Comparison of ENCODE assay signal across 12 mouse cellular contexts in genomic region chr1:45767533-45767932, GRCm38 (mm10). TPM values are rescaled to one million over a fixed set of nuclear protein-coding genes. Genes with fewer than 3 reads are reported as not detected.
DNase-seq lines count a peak whose midpoint lies in the region; ATAC-seq and TF ChIP-seq lines count a peak whose summit lies in the region.
"Had no signal": no experiment of that assay in that cellular context is flagged by ENCODE, and none has a peak within 500 bp of the region (broad histone marks: within the 10 kb centered on the region; RNA-seq: fewer than 3 reads in every experiment).

No protein-coding gene starts in this region.

- no peaks in the 10 kb centered on the region for H3K4me1 ChIP-seq in liver, postnatal 0 days (ENCODE audit: insufficient read depth)
- H3K4me1 ChIP-seq: hindbrain, embryonic 13.5 days had no signal

- 64% methylated on average over 5 of the region's 5 CpGs for WGBS in liver, postnatal 0 days (ENCODE audit: insufficient replicate concordance)

- no peak for ATAC-seq in liver, postnatal 0 days

- TF ChIP-seq EP300 in liver, postnatal 0 days (IDR thresholded peaks at IDR 0.05; ENCODE audit: low read depth), result no peak

- DNase-seq in cerebellum, postnatal 10 days, result peak; percentile 24 to 31
- DNase-seq in cerebellum, postnatal 4 days (ENCODE audit: low spot score in 2 of 2), result no peak
- DNase-seq in right cerebral cortex, postnatal 10 days (ENCODE audit: low spot score in 2 of 2), result peak; percentile 37 to 41
- DNase-seq in right cerebral cortex, postnatal 25 days, result no peak
- peak; percentile 34 to 38 for DNase-seq in heart, postnatal 10 days
- DNase-seq in lung, postnatal 36 days, result peak; percentile 37
- no peak for DNase-seq in liver, postnatal 0 days
- DNase-seq in layer of hippocampus, adult 18-20 months (ENCODE audit: low spot score in 2 of 2), result no peak
- DNase-seq: B cell, adult 2 months; thymus, postnatal 14 days had no signal

- H3K27ac ChIP-seq in liver, postnatal 0 days (ENCODE audit: low read depth), result no peak overlapping the region
- H3K27ac ChIP-seq: hindbrain, embryonic 13.5 days; liver, embryonic 14.5 days had no signal

- H3K4me2 ChIP-seq in liver, postnatal 0 days (ENCODE audit: low read depth, low read length), result no peak overlapping the region
- H3K4me2 ChIP-seq: hindbrain, embryonic 13.5 days had no signal

- H3K9ac ChIP-seq in liver, postnatal 0 days (replicated peaks), result no peak overlapping the region
- H3K9ac ChIP-seq: hindbrain, embryonic 13.5 days; liver, embryonic 14.5 days had no signal

- no peak for TF ChIP-seq CTCF in liver, postnatal 0 days (IDR thresholded peaks at IDR 0.05; ENCODE audit: low read depth)

- H3K4me3 ChIP-seq in liver, postnatal 0 days (ENCODE audit: low read depth, low read length), result no peak overlapping the region
- H3K4me3 ChIP-seq: hindbrain, embryonic 13.5 days had no signal

- no peaks in the 10 kb centered on the region for H3K36me3 ChIP-seq in liver, postnatal 0 days (replicated peaks; ENCODE audit: insufficient read depth, low read length)
- H3K36me3 ChIP-seq: hindbrain, embryonic 13.5 days had no signal

- intact Hi-C loops in heart, postnatal 10 days (cut with DNase I), result loop anchor here (2.0 to 5.0 kb wide), 4 partner anchors 95 to 1020 kb away; no protein-coding TSS in a partner anchor

- H3K9me3 ChIP-seq in liver, postnatal 0 days (ENCODE audit: low read length), result no peaks in the 10 kb centered on the region
- H3K9me3 ChIP-seq: hindbrain, embryonic 13.5 days had no signal

- H3K27me3 ChIP-seq in liver, postnatal 0 days (ENCODE audit: insufficient read depth, low read length), result no peaks in the 10 kb centered on the region
- H3K27me3 ChIP-seq: hindbrain, embryonic 13.5 days had no signal

RNA-seq across cellular contexts. Expression of gene Wdr75, which starts 27.4 kb away (rescaled TPM):
- total RNA-seq in heart, postnatal 10 days (2021), result 10 to 100 TPM; 23.4 to 27.9 TPM
- polyA plus RNA-seq in liver, postnatal 0 days (2015; fragmentation: Nextera tagmentation; extraction: Ambion mirVana), result 18.5 and 22.3 TPM in 2 replicates
- 10 to 100 TPM; 29.7 to 38.2 TPM for total RNA-seq in layer of hippocampus, adult 18-20 months (2021)

Comparison
In these comparisons a context has a peak if more than half of its experiments do, and no peak if none do; other contexts are left out.
1. DNase-seq: peak in cerebellum, postnatal 10 days (2 of 2), right cerebral cortex, postnatal 10 days (2 of 2), heart, postnatal 10 days (2 of 2) and lung, postnatal 36 days (single experiment); none in cerebellum, postnatal 4 days (0 of 2), right cerebral cortex, postnatal 25 days (single experiment), liver, postnatal 0 days (single experiment) and layer of hippocampus, adult 18-20 months (0 of 2).